8 mouse cellular contexts compared by ENCODE assay signal in genomic region chr11:75259416-75259815, GRCm38 (mm10).
DNase-seq lines count a peak whose midpoint lies in the region.
"Had no signal": no experiment of that assay in that cellular context is flagged by ENCODE, and none has a peak within 500 bp of the region (broad histone marks: within the 10 kb centered on the region; RNA-seq: fewer than 3 reads in every experiment).

No protein-coding gene starts in this region.

- intact Hi-C loops in heart, postnatal 25 days (cut with DNase I): no loop called here

- peak; percentile 53 for DNase-seq in heart, postnatal 4 days
- DNase-seq in heart, postnatal 25 days (ENCODE audit: low spot score): no peak
- DNase-seq in right cerebral cortex, postnatal 14 days: peak; percentile 55
- DNase-seq in right cerebral cortex, adult 2 months (ENCODE audit: low spot score in 2 of 2): no peak
- peak; percentile 90 for DNase-seq in cerebellum, adult 9-10 months
- DNase-seq in spleen, adult 18-20 months: no peak
- DNase-seq in thymus, postnatal 14 days: no peak
- DNase-seq: liver had no signal

Comparison
In these comparisons a context has a peak if more than half of its experiments do, and no peak if none do; other contexts are left out.
1. DNase-seq: peak in heart, postnatal 4 days (single experiment), right cerebral cortex, postnatal 14 days (single experiment) and cerebellum, adult 9-10 months (single experiment); none in heart, postnatal 25 days (single experiment), right cerebral cortex, adult 2 months (0 of 2), spleen, adult 18-20 months (0 of 2) and thymus, postnatal 14 days (single experiment).